Mouse (Mus musculus) 3134 (cell line): Measurements from ENCODE around the gene Rarg.

ENCODE experiments used
- DNase-seq: peaks from one replicate; pipeline ENCODE4 v3.0.0-alpha.2; 2011; ENCODE audit warnings: low spot score; ENCODE audit not compliant: insufficient read length; ENCODE audit errors: extremely low read depth

Gene Rarg

GRCm38 (mm10) chr15:102258581-102259253, 1.4 kb upstream of the Rarg start:
- no peak for DNase-seq

- peak; percentile 67 for DNase-seq
Measured at GRCm38 (mm10) chr15:102258076-102258470, 756 bp upstream of the Rarg start.

GRCm38 (mm10) chr15:102256431-102257201, 701 bp downstream of the Rarg start:
- DNase-seq: no peak

GRCm38 (mm10) chr15:102255547-102256255, 1.6 kb downstream of the Rarg start:
- DNase-seq: no peak

- DNase-seq: no peak
Measured at GRCm38 (mm10) chr15:102250521-102250920, 6.8 kb downstream of the Rarg start.

GRCm38 (mm10) chr15:102249967-102250366, 7.3 kb downstream of the Rarg start:
- no peak for DNase-seq

GRCm38 (mm10) chr15:102249251-102249691, 8.0 kb downstream of the Rarg start:
- DNase-seq: no peak

GRCm38 (mm10) chr15:102248812-102249191, 8.5 kb downstream of the Rarg start:
- DNase-seq: no peak

GRCm38 (mm10) chr15:102248131-102248811, 9.0 kb downstream of the Rarg start:
- no peak for DNase-seq

GRCm38 (mm10) chr15:102247252-102248130, 9.8 kb downstream of the Rarg start:
- peak; percentile 79 for DNase-seq

GRCm38 (mm10) chr15:102246866-102247251, 10.5 kb downstream of the Rarg start:
- peak; percentile 96 for DNase-seq

- DNase-seq: peak; percentile 74
Measured at GRCm38 (mm10) chr15:102245891-102246741, 11.2 kb downstream of the Rarg start.

GRCm38 (mm10) chr15:102245461-102245881, 11.8 kb downstream of the Rarg start:
- no peak for DNase-seq

GRCm38 (mm10) chr15:102244306-102245191, 12.8 kb downstream of the Rarg start:
- no peak for DNase-seq

- DNase-seq: peak; percentile 86
Measured at GRCm38 (mm10) chr15:102243229-102244190, 13.8 kb downstream of the Rarg start.

- no peak for DNase-seq
Measured at GRCm38 (mm10) chr15:102242404-102243228, 14.7 kb downstream of the Rarg start.
